Mouse (Mus musculus) CD4-positive helper T cell, adult 2 months (primary cell): ENCODE data around the gene Reck.

Experiments used
- DNase-seq: peaks from one replicate; pipeline ENCODE4 v3.0.0-alpha.2; 2012; ENCODE audit warnings: low read depth, missing footprints, low spot score

Reck gene

DNA sequence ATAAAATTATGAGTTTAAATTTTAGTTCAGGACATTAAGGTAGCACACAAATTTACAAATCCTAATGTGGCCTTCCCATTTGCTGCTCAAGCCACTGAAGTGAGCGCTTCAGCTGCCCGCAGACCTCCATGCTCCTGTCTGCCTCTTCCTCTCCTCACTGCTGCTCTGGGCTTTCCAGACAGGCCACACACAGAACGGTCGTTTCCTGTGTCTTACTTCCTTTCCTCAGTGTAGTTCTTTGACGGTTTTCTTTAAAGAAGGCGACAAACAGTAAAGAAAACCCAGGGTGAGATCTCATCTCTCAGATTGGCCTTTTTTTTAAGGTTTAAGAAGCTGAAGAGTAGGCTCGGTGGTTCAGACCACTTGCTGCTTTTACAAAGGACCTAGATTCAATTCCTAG is 28.4 kb downstream of the Reck start:
- peak; percentile 46 for DNase-seq

DNA sequence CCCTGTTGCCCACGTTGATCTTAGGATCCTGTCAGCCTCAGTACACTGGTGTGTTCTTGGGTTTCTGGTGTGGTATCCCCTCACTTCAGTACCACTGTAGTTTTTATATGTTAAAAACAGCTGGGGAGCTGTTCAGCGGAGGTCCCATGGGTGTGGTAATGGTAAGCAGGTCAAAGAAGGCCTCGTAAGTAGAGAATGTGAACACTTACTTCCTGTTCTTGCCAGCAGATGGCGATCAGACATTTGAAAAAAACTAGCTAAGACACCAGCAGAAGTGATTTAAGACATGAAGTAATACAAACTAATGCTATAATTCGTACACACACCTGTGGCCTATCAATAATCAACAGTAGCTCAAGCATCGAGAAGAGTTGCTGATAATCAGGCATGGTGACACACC is 31.1 kb downstream of the Reck start:
- DNase-seq = peak; percentile 78

DNA sequence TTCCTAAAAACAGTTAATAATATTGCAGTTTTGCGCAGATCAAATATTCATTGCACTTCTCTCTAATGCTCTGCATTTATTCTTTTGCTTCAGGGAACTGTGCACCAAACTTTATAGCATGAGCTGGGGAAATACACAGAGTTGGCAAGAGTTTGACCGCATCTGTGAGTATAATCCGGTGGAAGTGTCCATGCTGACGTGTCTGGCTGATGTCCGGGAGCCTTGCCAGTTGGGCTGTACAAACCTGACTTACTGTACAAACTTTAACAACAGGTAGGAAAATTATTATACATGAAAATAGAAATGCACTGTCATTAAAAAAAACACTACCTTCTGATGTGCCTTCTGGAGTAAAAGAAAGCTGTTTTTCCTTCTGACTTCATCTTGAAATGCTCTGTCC is 42.9 kb downstream of the Reck start:
- no peak for DNase-seq

DNA sequence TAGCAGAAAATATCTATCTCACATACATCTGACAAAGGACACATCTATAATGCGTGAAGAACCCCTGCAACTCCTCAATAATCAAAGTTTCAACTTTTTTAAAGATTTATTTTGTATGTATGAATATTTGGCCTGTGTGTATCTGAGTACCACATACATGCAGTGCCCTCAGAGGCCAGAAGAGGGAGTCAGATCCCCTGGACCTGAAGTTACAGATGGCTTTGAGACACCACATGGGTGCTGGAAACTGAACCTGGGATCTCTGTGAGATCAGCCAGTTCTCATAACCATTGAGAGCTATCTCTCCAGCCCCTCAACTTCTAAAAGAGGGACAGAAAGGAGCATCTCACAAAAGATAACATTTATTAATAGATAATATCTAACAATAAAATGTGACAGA is 45.3 kb downstream of the Reck start:
- DNase-seq = no peak

DNA sequence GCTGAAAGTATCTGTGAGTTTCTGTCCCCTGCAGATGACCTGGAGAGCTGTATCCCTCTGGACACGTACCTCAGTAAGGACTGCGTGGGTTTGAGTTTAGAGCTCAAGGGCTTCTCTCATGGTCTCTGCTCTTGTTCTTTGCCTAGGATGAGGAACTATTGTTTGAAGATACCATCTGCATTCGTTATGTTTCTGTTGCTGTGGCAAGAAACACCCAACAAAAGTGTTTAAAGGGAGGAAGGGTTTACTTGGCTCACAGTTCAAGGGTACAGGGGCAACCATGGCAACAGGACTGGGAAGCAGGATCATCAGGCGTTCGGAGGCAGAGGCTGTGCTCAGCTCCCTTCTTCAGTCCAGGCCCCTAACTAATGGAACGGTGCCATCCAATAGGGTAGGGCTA is 49.8 kb downstream of the Reck start:
- DNase-seq = no peak

DNA sequence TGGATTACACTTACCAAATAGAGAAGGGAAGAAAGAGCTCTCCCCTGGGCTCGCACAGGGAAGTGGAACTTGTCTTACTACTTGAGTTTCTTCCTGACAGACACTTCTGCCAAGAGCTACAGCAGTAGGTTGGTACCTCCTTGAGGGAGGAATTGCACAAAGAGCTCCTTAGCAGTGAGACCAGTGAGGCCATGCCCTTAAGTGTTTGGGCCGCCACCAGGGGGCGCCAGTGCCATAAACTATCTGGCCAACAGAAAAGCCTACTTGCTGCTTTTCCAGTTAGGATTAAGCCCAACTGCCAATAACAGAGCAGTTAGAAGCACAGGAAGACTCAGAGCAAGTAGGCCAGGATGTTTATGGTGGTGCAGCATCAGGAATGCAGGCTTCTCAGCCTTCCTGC is 50.4 kb downstream of the Reck start:
- DNase-seq = peak; percentile 78

DNA sequence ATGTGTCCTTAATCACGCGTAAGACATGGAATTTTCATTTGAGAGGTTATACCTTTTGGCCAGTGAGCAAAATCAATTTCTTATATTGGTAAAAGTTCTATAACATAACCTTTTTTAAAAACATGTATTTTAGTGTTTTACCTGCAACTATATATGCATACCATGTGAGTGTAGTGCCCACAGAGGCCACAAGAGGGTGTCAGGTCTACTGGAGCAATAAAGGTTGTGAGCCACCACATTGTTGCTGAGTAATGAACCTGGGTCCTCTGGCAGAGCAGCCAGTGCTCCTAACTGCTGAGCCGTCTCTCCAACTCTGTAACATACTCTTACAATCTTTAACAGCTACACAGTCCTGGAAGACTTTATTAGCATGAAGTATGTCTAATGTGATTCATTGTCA is 52.5 kb downstream of the Reck start:
- peak; percentile 54 for DNase-seq

DNA sequence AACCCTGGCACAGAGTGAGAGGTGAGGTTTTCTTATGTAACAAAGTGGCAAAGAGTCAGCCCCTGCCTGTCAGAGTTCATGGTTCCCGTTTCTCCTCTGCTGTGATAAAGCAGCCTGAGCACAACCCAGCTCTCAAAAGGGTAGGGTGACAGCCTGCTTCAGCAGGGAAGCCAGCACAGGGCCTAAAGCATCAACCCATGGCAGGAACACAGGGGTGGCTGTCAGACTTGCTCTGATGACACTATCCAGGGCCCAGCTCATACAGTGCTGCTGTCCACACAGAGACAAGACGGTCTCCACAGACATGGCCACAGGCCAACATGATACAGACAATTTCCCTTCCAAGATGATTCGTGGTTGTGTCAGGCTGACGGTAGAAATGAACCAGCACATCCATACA is 56.5 kb downstream of the Reck start:
- no peak for DNase-seq

DNA sequence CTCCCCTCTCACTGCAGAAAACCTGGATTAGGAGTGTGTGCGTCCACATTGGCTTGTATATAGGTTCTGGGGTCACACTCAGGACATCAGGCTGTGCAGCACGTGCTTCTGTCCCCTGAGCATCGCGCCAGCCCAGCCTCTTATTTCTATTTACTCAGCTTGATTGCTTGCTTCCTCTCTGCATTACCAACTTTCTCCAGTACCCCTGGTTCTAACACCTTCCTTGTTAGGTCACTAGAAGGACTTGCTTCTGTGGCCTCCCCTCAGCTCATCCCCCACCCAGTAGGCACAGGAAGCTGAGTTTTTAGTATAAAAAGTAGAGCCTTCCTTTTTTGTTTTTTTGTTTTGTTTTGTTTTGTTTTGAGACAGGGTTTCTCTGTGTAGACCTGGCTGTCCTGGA is 60.9 kb downstream of the Reck start:
- peak; percentile 21 for DNase-seq

DNA sequence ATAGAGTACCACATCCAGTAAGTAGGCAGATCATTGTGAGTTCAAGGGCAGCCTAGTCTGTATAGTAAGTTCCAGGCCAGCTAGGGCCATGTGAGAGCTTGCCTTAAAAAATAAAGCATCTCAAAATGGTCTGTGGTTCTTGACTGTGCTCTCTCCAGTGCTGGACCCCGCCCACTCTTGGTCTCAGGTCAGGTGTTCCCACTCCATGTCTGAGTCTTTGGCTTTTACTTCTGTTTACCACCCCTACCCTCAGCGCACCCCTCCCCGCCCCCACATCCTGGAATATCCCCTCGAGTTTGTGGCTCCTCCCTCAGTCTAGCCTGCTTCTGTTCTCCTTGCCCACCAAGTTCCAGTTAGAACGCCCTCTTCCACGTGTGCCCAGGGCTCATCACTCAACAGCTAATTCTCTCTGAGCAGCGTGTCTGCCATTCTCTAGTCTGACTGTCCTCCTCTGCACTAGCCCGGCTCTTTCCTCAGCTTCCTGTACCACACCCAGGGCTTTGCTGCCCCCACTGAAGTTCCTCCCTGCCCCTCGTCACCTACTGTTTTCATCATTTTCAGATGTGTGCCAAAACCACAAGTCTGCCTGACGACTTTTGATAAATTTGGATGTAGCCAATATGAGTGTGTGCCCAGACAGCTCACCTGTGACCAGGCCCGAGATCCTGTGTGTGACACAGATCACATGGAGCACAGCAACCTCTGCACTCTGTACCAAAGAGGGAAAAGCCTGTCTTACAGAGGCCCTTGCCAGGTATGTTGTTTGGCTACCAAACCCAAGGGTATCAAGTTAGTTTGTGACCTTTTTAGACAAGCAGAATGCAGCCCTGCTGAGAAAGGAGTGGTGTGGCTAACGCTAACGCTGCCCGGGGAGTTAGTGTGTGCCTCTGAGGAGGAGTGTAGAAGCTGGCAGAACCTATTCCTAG is 61.7 kb downstream of the Reck start:
- DNase-seq = peak; percentile 78

DNA sequence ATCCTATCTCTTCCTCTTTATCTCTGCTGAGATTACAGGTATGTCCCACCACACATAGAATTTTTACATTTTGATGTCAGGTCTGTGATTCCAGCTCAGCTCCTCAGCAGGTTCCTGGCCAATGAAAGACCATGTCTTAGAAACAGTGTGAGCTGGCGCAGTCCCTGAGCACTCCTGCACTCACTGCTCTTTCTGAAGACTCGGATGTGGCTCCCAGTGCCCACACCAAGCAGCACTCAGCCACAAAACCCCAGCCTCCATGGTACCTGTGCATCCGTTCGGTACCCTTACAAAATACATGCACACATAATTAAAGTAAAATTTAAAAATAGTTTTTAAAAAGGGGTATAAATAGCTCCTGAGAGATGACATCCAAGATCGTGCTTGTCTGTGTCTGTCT is 66.0 kb downstream of the Reck start:
- DNase-seq = no peak

DNA sequence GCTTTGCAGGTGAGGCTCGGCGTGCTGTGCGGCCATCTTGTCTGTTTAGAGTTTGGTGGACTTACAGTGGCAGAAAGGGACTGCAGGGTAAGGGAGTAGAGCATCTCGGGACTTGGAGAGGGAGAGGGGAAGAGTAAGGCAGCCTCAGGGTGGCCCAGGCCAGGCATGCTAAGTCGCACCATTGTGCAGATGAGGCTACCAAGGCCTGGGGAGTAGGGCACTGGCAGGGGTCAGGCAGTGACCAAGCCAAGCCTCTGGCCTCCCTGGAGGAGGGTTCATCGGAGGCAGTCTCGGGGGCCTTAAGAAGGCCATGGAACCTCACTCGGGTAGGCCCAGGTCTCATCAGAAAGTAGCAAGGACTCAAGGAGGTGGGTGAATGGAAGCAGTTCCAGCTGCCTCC is 67.1 kb downstream of the Reck start:
- no peak for DNase-seq

DNA sequence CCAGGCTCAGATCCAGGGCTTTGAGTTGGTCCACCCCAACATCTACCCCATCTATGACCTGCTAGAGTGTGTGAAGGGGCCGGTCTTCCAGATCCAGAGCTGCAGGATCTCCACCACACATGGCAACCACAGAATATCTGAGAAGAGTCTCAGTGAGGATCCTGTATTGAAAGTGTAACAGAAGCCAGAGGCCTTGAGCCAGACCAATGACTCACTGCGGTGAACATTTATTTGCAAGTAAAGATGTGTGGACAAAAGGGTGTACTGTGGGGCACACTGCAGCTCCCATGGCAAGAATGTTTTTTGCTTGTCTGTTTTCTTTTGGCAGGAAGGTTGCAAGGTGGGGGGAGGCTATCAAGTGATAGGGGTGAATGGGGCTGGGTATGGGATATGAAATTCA is 72.2 kb downstream of the Reck start:
- no peak for DNase-seq

DNA sequence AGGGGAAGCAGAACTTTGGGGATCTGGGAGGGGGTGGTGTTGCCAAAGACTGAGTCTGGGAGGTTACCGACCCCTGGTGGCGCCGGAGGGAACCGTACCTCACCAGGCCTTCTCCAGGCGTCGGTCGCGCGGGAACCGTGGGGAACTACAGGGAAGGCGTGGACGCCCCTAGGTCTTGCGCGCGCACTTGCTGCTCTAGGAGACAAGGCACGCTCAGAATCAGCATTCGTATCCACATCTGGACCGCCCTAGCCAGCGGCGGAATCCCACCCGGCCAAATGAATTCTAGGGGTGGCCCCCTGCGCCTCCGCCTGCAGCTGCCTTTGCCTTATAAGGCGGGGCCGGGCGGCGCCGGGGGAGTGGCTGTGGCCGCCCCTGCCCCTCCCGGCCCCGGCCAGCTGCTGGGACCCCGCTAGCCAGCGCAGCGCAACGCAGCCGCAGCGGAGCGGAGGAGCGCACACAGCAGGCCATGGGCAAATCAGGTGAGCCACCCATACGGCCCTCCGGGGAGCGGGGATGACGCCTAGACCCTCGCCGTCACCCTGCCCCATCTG is 82.0 kb downstream of the Reck start, which contains the start of gene Glipr2:
TSS of gene Glipr2 (plus strand) at position 110 of the 554 bp plus-strand sequence.
- DNase-seq = peak; percentile 88

DNA sequence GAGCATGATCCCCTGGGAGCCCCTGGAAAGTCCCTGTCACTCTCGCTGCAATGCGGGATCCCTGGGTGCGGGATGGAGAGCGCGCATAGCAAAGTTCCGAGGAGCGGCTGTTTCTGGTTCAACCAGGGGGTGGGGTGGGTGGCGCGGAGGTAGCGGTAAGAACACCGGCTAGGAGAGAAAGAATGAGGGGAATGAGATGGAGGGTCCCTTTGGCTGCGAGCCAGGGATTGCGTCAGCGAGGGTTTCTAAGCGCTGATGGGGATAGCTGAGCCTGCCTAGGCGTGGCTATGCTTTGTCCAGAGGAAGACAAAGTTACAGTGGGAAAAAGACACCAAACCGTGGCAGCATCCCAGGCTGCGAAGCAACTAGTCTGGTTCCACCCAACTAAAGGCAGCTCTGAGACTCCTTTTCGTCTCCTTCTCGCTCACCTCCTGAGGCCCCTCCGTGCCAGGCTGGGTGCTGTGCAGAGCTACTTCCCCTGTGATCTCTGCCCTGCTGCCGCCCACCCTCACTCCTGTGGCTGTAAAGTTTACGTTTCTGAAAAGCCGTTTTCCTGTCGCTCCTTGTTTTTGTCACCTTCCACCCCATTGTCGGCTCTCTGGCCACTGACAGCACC is 82.6 kb downstream of the Reck start:
- DNase-seq = no peak

DNA sequence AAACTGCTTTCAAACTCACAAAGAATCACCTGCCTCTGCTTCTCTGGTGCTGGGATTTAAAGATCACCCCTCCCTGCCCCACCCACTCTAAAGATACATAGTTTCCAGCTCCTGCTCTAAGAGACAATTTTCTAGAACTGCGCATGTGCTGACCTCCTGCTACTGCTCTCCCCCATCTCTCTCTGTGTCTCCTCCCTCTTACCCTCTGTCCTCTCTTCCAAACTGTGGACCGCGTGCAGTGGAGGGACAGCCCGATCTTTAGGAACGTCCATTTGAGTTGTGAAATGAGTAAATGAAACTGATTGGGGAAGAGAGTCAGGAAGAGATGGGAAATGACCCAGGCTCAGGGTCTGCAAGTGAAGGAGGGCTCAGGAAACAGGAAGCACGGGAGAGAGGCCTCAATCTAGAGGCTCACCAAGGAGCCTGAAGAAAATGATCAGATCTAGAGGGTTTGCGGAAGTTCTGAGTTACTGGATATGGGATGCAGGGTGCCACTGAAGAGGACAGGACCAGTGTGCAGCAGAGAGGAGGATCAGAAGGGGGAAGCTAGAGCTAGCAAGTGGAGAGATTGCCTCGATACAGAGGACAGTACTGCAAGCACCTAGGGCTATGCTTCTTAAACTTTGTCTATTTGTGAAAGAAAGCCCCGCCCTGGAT is 84.3 kb downstream of the Reck start:
- DNase-seq = peak; percentile 76

DNA sequence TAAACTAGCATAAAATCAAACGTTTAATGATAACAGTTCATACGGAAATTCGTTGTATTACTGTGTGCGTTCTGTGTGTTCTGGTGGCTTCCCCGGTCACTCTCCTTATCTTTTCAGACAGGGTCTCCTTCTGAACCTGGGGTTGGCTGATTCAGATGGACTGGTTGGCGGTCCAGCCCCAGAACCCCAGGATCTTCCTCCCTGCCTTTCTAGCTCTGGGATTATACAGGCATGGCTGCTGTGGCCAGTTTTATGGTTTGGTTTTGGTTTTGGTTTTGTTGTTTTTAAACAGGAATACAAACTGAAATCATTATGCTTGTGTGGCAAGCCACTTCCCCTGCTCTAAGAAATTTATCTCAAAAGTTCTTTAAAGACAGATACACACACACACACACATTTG is 84.9 kb downstream of the Reck start:
- peak; percentile 63 for DNase-seq

DNA sequence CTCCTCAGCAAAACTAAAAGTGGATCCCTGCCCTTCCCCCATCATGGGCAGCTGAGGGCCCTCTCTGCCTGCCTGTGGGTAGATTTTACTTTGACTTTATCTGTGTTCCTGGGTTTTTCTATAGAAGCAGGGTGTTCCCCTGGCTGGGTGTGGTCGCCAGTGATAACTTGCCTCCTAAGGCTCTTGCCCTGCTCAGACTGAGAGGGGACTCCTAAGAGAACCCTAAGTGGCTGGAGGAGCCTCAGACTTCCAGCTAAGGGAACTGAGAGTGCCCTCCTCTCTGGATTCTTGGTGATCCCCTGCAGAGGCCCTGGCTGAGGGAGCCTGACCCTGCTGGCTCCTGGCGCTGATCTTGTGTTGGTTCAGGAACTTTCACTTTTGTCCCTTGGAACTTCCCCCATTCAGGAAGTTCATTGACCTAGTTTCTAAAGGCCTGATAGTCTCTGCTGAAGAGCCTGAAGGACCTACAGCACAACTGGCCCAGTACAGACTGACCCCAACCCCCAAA is 89.0 kb downstream of the Reck start:
- DNase-seq = peak; percentile 68

DNA sequence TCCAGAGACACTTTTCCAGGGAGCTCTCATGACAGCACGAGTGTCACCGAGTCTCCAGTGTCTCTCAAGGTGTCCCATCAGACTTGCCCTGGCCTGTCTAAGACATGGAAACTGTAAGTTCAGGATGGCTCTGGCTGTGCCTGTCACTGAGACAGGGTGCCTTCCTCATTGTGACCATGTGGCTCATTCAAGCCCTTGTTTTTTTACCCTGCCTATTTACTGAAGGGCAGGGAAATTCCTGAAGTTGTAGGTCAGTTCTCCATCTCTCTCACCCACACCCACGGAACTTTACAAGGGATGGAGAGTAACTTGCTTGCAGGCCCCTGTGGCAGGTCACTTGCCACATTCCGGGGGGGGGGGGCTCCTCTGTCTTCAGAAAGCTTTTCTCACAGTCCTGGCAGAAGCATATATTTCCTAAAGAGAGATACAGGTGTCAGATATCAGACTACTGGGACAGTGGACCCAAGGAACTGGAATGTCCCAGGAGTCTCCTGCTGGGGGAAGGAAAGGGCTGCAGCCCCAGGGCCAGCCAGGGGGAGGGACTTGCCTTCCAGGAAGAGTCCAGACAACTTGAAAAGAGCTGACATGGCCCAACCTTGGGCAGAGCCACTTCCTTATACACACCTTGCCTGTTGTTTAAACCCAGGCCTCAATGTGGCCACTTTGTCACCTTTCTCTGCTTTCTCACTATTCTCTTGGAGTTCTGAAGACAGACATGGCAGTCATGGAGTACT is 89.8 kb downstream of the Reck start:
- no peak for DNase-seq

DNA sequence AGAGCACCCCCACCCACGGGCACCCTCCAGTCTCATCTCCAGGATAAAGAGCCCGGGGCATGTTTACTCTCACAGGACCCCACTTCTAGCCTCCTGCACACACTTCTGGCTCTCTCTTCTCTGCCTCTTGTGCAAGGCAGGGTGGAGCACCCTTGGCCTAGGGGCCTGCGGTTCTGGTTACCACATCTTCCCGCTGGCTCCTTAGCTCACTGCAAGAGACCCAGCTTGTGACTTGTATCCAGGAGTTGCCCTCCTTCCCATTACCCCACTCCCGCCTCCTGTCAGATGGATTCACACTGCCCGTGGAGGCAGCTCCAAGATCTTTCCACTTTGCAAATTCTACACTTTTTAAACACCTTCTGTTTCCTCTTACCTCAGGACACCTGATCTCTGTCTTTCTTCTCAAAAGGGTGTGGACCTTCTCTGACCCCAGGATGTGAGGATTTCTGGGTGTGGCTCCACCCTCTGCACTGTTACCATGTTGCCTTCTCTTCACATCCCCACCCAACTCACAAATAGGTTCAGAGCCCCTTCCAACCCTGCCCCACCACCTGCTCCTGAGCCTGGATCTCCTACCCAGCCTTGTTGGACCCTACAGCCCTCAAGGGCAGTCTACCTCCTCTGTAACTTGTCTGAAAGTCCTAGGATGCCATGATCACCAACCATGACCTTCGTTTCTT is 90.7 kb downstream of the Reck start:
- no peak for DNase-seq

DNA sequence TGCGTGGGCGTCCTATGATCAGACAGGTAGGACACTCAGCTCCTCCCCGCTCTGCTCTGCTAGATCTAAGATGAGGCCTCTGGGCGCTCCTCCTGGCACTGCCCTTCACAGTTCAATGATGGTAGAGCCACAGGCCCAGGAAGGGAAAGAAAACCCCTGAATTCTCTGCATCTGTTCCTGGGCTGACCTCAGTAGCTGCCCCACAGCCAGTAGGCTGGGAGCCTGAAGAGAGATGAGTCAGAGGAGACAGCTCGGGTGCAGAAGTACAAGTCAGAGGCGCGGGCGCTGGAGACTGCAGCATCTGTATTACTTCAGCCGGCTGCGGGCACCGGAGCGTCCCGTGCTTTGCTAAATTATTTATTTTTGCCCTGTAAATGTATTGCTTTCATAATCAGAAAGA is 93.3 kb downstream of the Reck start:
- DNase-seq = no peak
